Mouse (Mus musculus) heart, postnatal 10 days (tissue): Measurements from ENCODE around the gene Kif26b. TPM values are rescaled to one million over a fixed set of nuclear protein-coding genes. Genes with fewer than 3 reads are reported as not detected.

Experiments
- DNase-seq, 2 experiments: peaks; one replicate each; pipeline ENCODE4 v3.0.0; 2021
- intact Hi-C: fragments of 180-260 bp; cut with DNase I; formaldehyde crosslinking; loops from one replicate; pipeline ENCODE4 v1.15.1; 2025
- total RNA-seq, 2 experiments: library from RNA; stranded (reverse); gene quantifications; 2 replicates each; pipeline ENCODE4 v1.2.3; 2021

Kif26b gene
- total RNA-seq, 2 experiments from 2014 or later: 10.9 to 12.9 TPM

GRCm38 (mm10) chr1:178655525-178655924 lies 126.6 kb downstream of the Kif26b start:
- intact Hi-C loops: no loop called here
- DNase-seq: no peak

- intact Hi-C loops: no loop called here
- peak in 1 of 2 experiments; percentile 20 for DNase-seq
Observed at GRCm38 (mm10) chr1:178661035-178661434, 132.1 kb downstream of the Kif26b start.

- no peak for DNase-seq
- intact Hi-C loops: no loop called here
Observed at GRCm38 (mm10) chr1:178661556-178661955, 132.6 kb downstream of the Kif26b start.

GRCm38 (mm10) chr1:178663539-178663938 lies 134.6 kb downstream of the Kif26b start:
- intact Hi-C loops: no loop called here
- no peak for DNase-seq

GRCm38 (mm10) chr1:178664271-178664969 lies 135.5 kb downstream of the Kif26b start:
- intact Hi-C loops: no loop called here
- no peak for DNase-seq

GRCm38 (mm10) chr1:178666524-178666923 lies 137.6 kb downstream of the Kif26b start:
- DNase-seq: no peak
- intact Hi-C loops: no loop called here

- intact Hi-C loops: no loop called here
- no peak for DNase-seq
Observed at GRCm38 (mm10) chr1:178667808-178668207, 138.9 kb downstream of the Kif26b start.

GRCm38 (mm10) chr1:178668907-178669306 lies 140.0 kb downstream of the Kif26b start:
- intact Hi-C loops: no loop called here

GRCm38 (mm10) chr1:178673051-178673450 lies 144.1 kb downstream of the Kif26b start:
- no peak for DNase-seq
- intact Hi-C loops: no loop called here

More at GRCm38 (mm10) chr1:178668907-178669306, 140.0 kb downstream of the Kif26b start:
- DNase-seq: no peak

- intact Hi-C loops: no loop called here
- DNase-seq: peak; percentile 23 to 29
Observed at GRCm38 (mm10) chr1:178673506-178673905, 144.6 kb downstream of the Kif26b start.

- peak; percentile 25 to 30 for DNase-seq
- intact Hi-C loops: no loop called here
Observed at GRCm38 (mm10) chr1:178675542-178676252, 146.8 kb downstream of the Kif26b start.

GRCm38 (mm10) chr1:178677160-178677559 lies 148.2 kb downstream of the Kif26b start:
- intact Hi-C loops: no loop called here
- DNase-seq: no peak

- DNase-seq: no peak
- intact Hi-C loops: no loop called here
Observed at GRCm38 (mm10) chr1:178677630-178678221, 148.8 kb downstream of the Kif26b start.

- intact Hi-C loops: no loop called here
- DNase-seq: peak in 1 of 2 experiments; percentile 8
Observed at GRCm38 (mm10) chr1:178683631-178684030, 154.7 kb downstream of the Kif26b start.

GRCm38 (mm10) chr1:178684991-178685680 lies 156.2 kb downstream of the Kif26b start:
- no peak for DNase-seq
- intact Hi-C loops: no loop called here

- intact Hi-C loops: no loop called here
Observed at GRCm38 (mm10) chr1:178686881-178687280, 158.0 kb downstream of the Kif26b start.

GRCm38 (mm10) chr1:178689512-178689911 lies 160.6 kb downstream of the Kif26b start:
- intact Hi-C loops: loop anchor here (1.0 kb wide), 1 partner anchor 159 kb away; no protein-coding TSS in a partner anchor
- peak in 1 of 2 experiments; percentile 35 for DNase-seq

More at GRCm38 (mm10) chr1:178686881-178687280, 158.0 kb downstream of the Kif26b start:
- no peak for DNase-seq

- no peak for DNase-seq
- intact Hi-C loops: no loop called here
Observed at GRCm38 (mm10) chr1:178691679-178692078, 162.8 kb downstream of the Kif26b start.

GRCm38 (mm10) chr1:178700102-178700501 lies 171.2 kb downstream of the Kif26b start:
- no peak for DNase-seq
- intact Hi-C loops: no loop called here

- no peak for DNase-seq
- intact Hi-C loops: no loop called here
Observed at GRCm38 (mm10) chr1:178703496-178703895, 174.6 kb downstream of the Kif26b start.

- intact Hi-C loops: no loop called here
- no peak for DNase-seq
Observed at GRCm38 (mm10) chr1:178707925-178708351, 179.0 kb downstream of the Kif26b start.
